Mouse (Mus musculus): ENCODE data around the gene Aph1c.

DNA sequence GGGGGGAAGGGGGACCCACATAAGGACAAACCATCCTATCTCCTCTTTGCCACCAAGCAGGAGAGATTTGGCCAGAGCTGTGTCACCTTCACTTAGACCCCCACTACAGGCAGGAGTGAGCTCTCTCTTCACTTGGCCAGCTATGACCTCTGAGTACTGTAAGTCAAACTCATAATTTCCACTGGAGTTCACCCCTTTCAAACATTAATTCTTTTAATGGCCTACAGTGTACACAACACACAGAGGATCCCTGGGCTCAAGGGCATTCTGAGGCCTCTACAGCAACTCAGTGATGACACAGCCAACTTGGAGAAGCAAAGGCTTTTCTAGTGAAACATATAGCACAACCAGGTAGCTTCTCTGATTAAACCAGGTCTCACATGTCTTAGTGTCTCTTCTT, 63.8 kb downstream of the Aph1c start:
- TF ChIP-seq CTCF (IDR thresholded peaks at IDR 0.05; ENCODE audit: low read depth, low read length) (no peak), POLR2AphosphoS5 (IDR thresholded peaks at IDR 0.05; ENCODE audit: insufficient replicate concordance, low read depth, low read length) (no peak), GATA1 (IDR thresholded peaks at IDR 0.05; ENCODE audit: borderline replicate concordance, low read length) (no peak), TAL1 (conservative IDR thresholded peaks at IDR 0.05; ENCODE audit: low read depth, low read length) (no peak)
